Mouse (Mus musculus) kidney, embryonic 15.5 days (tissue): Measurements from ENCODE around the gene Calm1. TPM values are rescaled to one million over a fixed set of nuclear protein-coding genes. Genes with fewer than 3 reads are reported as not detected.

Source experiments
- ATAC-seq: fragments of 200-750 bp; cut with Nextera tagmentation; replicated peaks from 2 replicates; pipeline ENCODE4 v1.8.0; 2017; ENCODE audit warnings: moderate TSS enrichment; ENCODE audit not compliant: low FRiP score
- H3K27ac ChIP-seq: fragments of 300-500 bp; sonication (generic); 2 replicates; pipeline ENCODE4 v1.5.1; 2015; ENCODE audit warnings: mild to moderate bottlenecking, inconsistent platforms
- H3K27me3 ChIP-seq: fragments of 300-500 bp; sonication (generic); 2 replicates; pipeline ENCODE4 v1.6.1; 2015; ENCODE audit warnings: inconsistent platforms
- H3K36me3 ChIP-seq: fragments of 300-500 bp; sonication (generic); 2 replicates; pipeline ENCODE4 v1.6.1; 2015; ENCODE audit warnings: inconsistent platforms
- H3K4me1 ChIP-seq: fragments of 300-500 bp; sonication (generic); 2 replicates; pipeline ENCODE4 v1.6.1; 2015; ENCODE audit warnings: inconsistent platforms
- H3K4me2 ChIP-seq: fragments of 300-500 bp; sonication (generic); 2 replicates; pipeline ENCODE4 v1.6.1; 2015; ENCODE audit warnings: moderate library complexity, mild to moderate bottlenecking, inconsistent platforms
- H3K4me3 ChIP-seq: fragments of 300-500 bp; sonication (generic); replicated peaks from 2 replicates; pipeline ENCODE4 v1.5.1; 2015; ENCODE audit warnings: mild to moderate bottlenecking, inconsistent platforms
- H3K9ac ChIP-seq: fragments of 300-500 bp; sonication (generic); 2 replicates; pipeline ENCODE4 v1.6.1; 2015; ENCODE audit warnings: mild to moderate bottlenecking, inconsistent platforms
- H3K9me3 ChIP-seq: fragments of 300-500 bp; sonication (generic); replicated peaks from 2 replicates; pipeline ENCODE4 v1.6.1; 2016; ENCODE audit warnings: inconsistent platforms
- WGBS: fragments of 180-500 bp; shearing (Covaris S2); methylation state at CpG from one replicate; pipeline ENCODE4 v1.1.7; 2015; ENCODE audit warnings: mixed read lengths; 5-methylcytosine and 5-hydroxymethylcytosine counted together
- polyA plus RNA-seq: library from polyadenylated mRNA; unstranded; fragments of >200 nt; fragmentation: Nextera tagmentation; extraction: Ambion mirVana; gene quantifications from 2 replicates; pipeline ENCODE4 v1.2.1, GENCODE M21; 2015

The Calm1 gene
- polyA plus RNA-seq, 1 experiment from 2014 or later = 1,314 TPM

GRCm38 (mm10) chr12:100199891-100200644 lies 833 bp downstream of the Calm1 start:
- under 1% methylated on average over 70 of the region's 86 CpGs for WGBS
- peaks cover 27% of the 10 kb centered on the region for H3K4me1 ChIP-seq
- H3K4me3 ChIP-seq = peak overlapping the region; percentile 75
- no peaks in the 10 kb centered on the region for H3K9me3 ChIP-seq
- H3K9ac ChIP-seq = peak overlapping the region; percentile 88
- peak; percentile 80 for ATAC-seq
- H3K4me2 ChIP-seq = peak overlapping the region; percentile 82
- H3K27me3 ChIP-seq = no peaks in the 10 kb centered on the region
- H3K27ac ChIP-seq = peak overlapping the region; percentile 88
- peaks cover 28% of the 10 kb centered on the region for H3K36me3 ChIP-seq

- Histone ChIP-seq H3K4me1 (peaks cover 31% of the 10 kb centered on the region), H3K4me3 (peak overlapping the region; percentile 75), H3K9ac (peak overlapping the region; percentile 88), H3K9me3 (no peaks in the 10 kb centered on the region), H3K27ac (peak overlapping the region; percentile 88), H3K27me3 (no peaks in the 10 kb centered on the region), H3K36me3 (peaks cover 35% of the 10 kb centered on the region), H3K4me2 (peak overlapping the region; percentile 82)
- WGBS = 6% methylated on average over 29 of the region's 29 CpGs
- peak; percentile 20; the same call in 1 of the 2 replicates for ATAC-seq
These were observed 1.6 kb downstream of the Calm1 start for GRCm38 (mm10) chr12:100200645-100201362.

- peak overlapping the region; percentile 75 for H3K4me3 ChIP-seq
- ATAC-seq = no peak
- no peaks in the 10 kb centered on the region for H3K9me3 ChIP-seq
- WGBS = 35% methylated on average over 4 of the region's 4 CpGs
- H3K27me3 ChIP-seq = no peaks in the 10 kb centered on the region
- no peak overlapping the region for H3K27ac ChIP-seq
- peak overlapping the region; percentile 82 for H3K4me2 ChIP-seq
- H3K36me3 ChIP-seq = peaks cover 41% of the 10 kb centered on the region
- H3K9ac ChIP-seq = peak overlapping the region; percentile 88; the same call in 1 of the 2 replicates
- H3K4me1 ChIP-seq = peaks cover 35% of the 10 kb centered on the region
These were observed 2.1 kb downstream of the Calm1 start for GRCm38 (mm10) chr12:100201363-100201711.

- no peaks in the 10 kb centered on the region for H3K9me3 ChIP-seq
- ATAC-seq = peak; percentile 15; the same call in 1 of the 2 replicates
- peak overlapping the region; percentile 82 for H3K4me2 ChIP-seq
- no peak overlapping the region for H3K27ac ChIP-seq
- 0 out of 2 replicates have a peak overlapping the region, but pooled peaks have one; percentile 7 for H3K9ac ChIP-seq
- H3K4me3 ChIP-seq = peak overlapping the region; percentile 75
- 1% methylated on average over 13 of the region's 13 CpGs for WGBS
- no peaks in the 10 kb centered on the region for H3K27me3 ChIP-seq
- H3K36me3 ChIP-seq = peaks cover 46% of the 10 kb centered on the region
- H3K4me1 ChIP-seq = peaks cover 39% of the 10 kb centered on the region
These were observed 2.6 kb downstream of the Calm1 start for GRCm38 (mm10) chr12:100201838-100202237.

GRCm38 (mm10) chr12:100203759-100204158 lies 4.5 kb downstream of the Calm1 start:
- no peaks in the 10 kb centered on the region for H3K9me3 ChIP-seq
- 66% methylated on average over 3 of the region's 3 CpGs for WGBS
- peaks cover 65% of the 10 kb centered on the region for H3K36me3 ChIP-seq
- H3K27me3 ChIP-seq = no peaks in the 10 kb centered on the region
- no peak overlapping the region for H3K9ac ChIP-seq
- peaks cover 44% of the 10 kb centered on the region for H3K4me1 ChIP-seq
- no peak overlapping the region for H3K4me2 ChIP-seq
- ATAC-seq = no peak
- H3K4me3 ChIP-seq = no peak overlapping the region
- H3K27ac ChIP-seq = no peak overlapping the region

- no peak overlapping the region for H3K4me2 ChIP-seq
- no peak overlapping the region for H3K4me3 ChIP-seq
- no peaks in the 10 kb centered on the region for H3K27me3 ChIP-seq
- no peak overlapping the region for H3K9ac ChIP-seq
- peaks cover 79% of the 10 kb centered on the region for H3K36me3 ChIP-seq
- peaks cover 42% of the 10 kb centered on the region for H3K4me1 ChIP-seq
- H3K9me3 ChIP-seq = no peaks in the 10 kb centered on the region
- WGBS = 88% methylated on average over 8 of the region's 8 CpGs
- no peak for ATAC-seq
- H3K27ac ChIP-seq = no peak overlapping the region
These were observed 5.9 kb downstream of the Calm1 start for GRCm38 (mm10) chr12:100205156-100205555.

- H3K4me3 ChIP-seq = no peak overlapping the region
- H3K27me3 ChIP-seq = no peaks in the 10 kb centered on the region
- ATAC-seq = no peak
- H3K9ac ChIP-seq = no peak overlapping the region
- H3K9me3 ChIP-seq = no peaks in the 10 kb centered on the region
- H3K36me3 ChIP-seq = peaks cover 84% of the 10 kb centered on the region
- WGBS = 42% methylated on average over 3 of the region's 3 CpGs
- H3K27ac ChIP-seq = peak overlapping the region; percentile 59; the same call in 1 of the 2 replicates
- peaks cover 42% of the 10 kb centered on the region for H3K4me1 ChIP-seq
- no peak overlapping the region for H3K4me2 ChIP-seq
These were observed 7.3 kb downstream of the Calm1 start for GRCm38 (mm10) chr12:100206521-100206920.

GRCm38 (mm10) chr12:100206926-100207325 lies 7.7 kb downstream of the Calm1 start:
- 39% methylated on average over 5 of the region's 5 CpGs for WGBS
- Histone ChIP-seq H3K27me3 (no peaks in the 10 kb centered on the region), H3K9me3 (no peaks in the 10 kb centered on the region), H3K36me3 (peaks cover 84% of the 10 kb centered on the region), H3K4me3 (no peak overlapping the region), H3K4me1 (peaks cover 44% of the 10 kb centered on the region), H3K4me2 (no peak overlapping the region), H3K27ac (peak overlapping the region; percentile 75), H3K9ac (no peak overlapping the region)
- ATAC-seq = no peak

GRCm38 (mm10) chr12:100209701-100210478 lies 10.7 kb downstream of the Calm1 start:
- no peak for ATAC-seq
- Histone ChIP-seq H3K27me3 (no peaks in the 10 kb centered on the region), H3K36me3 (peaks cover 57% of the 10 kb centered on the region), H3K4me3 (no peak overlapping the region), H3K4me2 (no peak overlapping the region), H3K27ac (0 out of 2 replicates have a peak overlapping the region, but pooled peaks have one; percentile 47), H3K9ac (no peak overlapping the region), H3K9me3 (no peaks in the 10 kb centered on the region), H3K4me1 (peaks cover 38% of the 10 kb centered on the region)
- WGBS = 90% methylated on average over 10 of the region's 10 CpGs

- ATAC-seq = 0 out of 2 replicates have a peak, but pooled peaks have one; percentile 13
- peak overlapping the region; percentile 47; the same call in 1 of the 2 replicates for H3K27ac ChIP-seq
- H3K9ac ChIP-seq = no peak overlapping the region
These were observed 11.7 kb downstream of the Calm1 start for GRCm38 (mm10) chr12:100210973-100211372.

GRCm38 (mm10) chr12:100211453-100212185 lies 12.4 kb downstream of the Calm1 start:
- H3K36me3 ChIP-seq = peaks cover 40% of the 10 kb centered on the region
- no peaks in the 10 kb centered on the region for H3K27me3 ChIP-seq
- peaks cover 29% of the 10 kb centered on the region for H3K4me1 ChIP-seq
- no peak overlapping the region for H3K9ac ChIP-seq
- no peak overlapping the region for H3K4me2 ChIP-seq
- peak overlapping the region; percentile 47; the same call in 1 of the 2 replicates for H3K27ac ChIP-seq
- no peak for ATAC-seq
- no peaks in the 10 kb centered on the region for H3K9me3 ChIP-seq
- 84% methylated on average over 5 of the region's 5 CpGs for WGBS
- H3K4me3 ChIP-seq = no peak overlapping the region

More at GRCm38 (mm10) chr12:100210973-100211372, 11.7 kb downstream of the Calm1 start:
- Histone ChIP-seq H3K4me3 (no peak overlapping the region), H3K4me2 (no peak overlapping the region), H3K9me3 (no peaks in the 10 kb centered on the region), H3K27me3 (no peaks in the 10 kb centered on the region), H3K36me3 (peaks cover 47% of the 10 kb centered on the region), H3K4me1 (peaks cover 33% of the 10 kb centered on the region)
- WGBS = 41% methylated on average over 5 of the region's 5 CpGs
